Mouse (Mus musculus): ENCODE results near the gene Gm45799. TPM values are rescaled to one million over a fixed set of nuclear protein-coding genes. Genes with fewer than 3 reads are reported as not detected.

Gm45799 gene
- polyA plus RNA-seq, 2 experiments from 2014 or later: 3.1 to 5.4 TPM

GRCm38 (mm10) chr7:105641936-105642335 lies 1.6 kb downstream of the Gm45799 start:
- no peak for ATAC-seq

DNA sequence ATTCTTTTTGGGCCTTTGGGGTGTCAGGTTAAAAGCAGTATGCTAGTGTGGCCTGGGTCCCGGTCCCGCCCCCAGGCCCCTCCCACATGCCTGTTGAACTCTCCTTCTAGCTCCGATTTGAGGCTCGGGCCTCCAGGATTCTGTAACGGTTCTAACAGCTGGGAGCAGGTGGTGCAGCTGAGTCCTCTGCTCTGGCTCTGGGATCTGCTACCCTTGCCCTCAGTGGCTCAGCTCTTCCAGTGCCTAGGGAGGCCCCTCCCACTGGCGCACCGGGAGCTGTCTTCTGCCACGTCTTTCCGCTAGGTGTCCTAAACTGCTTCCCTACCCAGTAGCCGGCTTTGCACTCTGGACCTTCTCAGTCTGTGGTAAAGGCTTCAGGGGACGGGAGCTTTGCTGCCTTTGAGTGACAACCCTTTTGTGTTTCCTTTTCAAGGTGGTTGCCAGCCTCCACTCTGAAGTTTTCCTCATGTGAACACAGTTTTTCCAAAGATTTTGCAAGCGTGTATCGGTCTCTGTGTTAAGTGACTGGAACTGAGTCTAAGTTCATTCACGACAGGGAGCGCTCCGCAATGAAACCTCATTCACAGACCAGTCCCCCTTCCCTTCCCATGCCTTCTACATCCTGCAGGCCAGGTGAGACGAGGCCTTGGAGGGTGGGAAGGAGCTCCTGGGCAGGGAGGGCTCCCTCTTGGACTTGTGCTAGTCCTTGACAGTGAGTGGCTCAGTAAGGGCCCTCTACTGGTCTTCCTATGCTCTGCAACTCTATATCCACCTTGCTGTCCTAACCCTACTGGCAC lies 10.5 kb downstream of the Gm45799 start, which contains the start of gene Dnhd1:
Gene Dnhd1 (plus strand): TSS at position 189 of the 797 bp plus-strand sequence.
- ATAC-seq: peak; percentile 92

DNA sequence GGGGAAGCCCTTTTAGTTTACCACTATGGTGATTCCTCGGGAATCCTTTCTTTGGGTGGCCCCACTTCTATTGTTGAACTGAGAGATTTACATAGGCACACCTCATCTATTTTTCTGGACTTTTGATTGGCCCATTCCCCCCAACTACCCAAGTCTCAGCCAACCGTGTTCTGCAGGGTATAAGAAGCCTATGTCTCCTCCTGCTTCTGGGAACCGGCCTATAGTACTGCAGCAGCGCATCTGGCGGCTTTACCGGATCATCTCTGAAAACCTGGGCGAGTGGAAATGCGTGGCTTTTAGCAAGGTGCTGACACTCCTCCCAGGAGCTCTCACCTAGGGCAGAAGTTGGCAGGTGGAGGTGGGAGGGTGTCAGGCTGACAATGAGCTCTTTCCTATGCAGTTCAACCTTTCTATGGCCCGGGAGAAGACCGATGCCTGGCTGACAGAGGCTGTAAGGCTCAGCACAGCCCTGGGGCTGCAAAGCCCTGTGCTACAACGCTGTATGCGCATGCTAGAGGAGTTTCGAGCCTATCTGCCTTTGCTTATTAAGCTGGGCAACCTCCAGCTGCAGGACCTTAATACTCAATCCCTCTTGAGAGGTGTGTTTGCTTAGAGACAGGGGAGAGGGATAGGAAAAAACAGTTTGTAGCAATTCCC lies 45.3 kb downstream of the Gm45799 start:
- ATAC-seq: no peak

DNA sequence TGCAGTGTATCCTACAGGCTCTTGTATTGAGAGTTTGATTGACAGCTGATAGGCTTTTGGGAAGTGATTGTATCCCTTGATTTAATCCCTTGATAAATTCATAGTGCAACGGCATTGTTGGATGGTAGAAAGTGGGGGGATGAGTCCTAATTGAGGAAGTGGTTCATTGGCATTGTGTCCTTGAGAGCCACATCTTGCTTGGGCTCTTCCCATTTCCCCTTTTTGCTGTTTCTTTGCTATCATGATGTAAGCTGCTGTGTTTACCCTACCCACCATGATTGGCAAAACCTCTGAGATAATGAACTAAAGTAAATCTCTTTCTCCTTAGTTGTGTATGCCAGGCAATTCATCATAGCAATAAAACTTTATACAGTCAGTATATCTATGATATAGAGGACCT lies 50.5 kb downstream of the Gm45799 start:
- no peak for ATAC-seq

DNA sequence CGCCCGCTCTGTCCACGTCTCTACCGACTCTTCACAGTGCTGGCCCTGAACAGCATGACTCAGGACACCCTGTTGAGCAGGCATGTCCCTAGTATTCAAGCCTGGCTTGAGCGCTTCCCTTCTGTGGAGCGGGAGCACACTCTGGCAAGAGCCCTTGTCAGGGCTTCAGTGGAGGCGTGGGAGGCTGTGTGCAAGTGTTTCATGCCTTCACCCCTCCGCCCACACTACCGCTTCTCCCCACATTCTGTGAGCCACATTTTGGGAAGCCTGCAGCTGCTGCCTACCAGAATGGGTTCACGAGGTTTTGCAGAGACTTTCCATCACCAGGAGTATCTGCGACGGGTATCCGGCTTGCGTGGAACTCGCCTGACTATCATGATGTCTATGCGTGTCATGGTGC lies 62.8 kb downstream of the Gm45799 start:
- no peak for ATAC-seq

DNA sequence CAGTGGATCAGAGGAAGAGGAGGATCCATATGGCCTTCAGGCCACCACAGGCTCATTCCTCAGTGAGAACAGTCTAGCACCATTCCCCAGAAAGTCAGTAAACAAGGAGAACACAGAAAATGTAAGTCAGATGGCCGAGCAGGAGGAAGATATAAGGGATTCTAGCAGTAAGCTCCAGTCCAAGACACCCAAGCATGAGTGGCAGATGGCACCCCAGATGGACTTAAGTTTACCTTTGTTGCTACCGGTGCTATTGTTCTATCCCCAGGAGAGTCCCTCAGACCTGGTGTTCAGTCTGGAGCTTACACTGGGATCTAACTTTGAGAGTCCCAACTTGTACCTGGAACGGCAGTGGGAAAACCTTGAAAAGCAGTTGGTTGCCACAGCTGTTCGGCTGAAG lies 63.5 kb downstream of the Gm45799 start:
- no peak for ATAC-seq

GRCm38 (mm10) chr7:105708733-105709132 lies 68.4 kb downstream of the Gm45799 start:
- ATAC-seq: no peak

DNA sequence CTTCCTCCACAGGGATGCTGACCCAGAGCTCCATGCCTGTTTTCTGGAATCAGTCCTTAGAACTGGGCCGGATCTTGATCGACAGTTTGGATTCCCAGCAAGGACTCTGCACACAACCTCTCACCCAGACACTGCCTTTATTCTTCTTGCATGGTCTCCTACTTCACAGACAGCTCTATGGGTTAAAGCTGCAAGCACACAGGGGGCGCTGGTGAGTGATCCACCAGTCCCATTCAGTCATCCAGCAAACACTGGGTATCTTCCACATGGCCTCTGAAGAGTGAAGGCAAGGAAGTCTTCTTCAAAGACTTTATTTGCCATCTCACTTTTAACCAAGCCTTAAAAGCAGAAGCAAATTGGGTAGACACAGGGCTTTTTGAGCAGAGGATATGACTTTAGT lies 75.0 kb downstream of the Gm45799 start:
- ATAC-seq: no peak

DNA sequence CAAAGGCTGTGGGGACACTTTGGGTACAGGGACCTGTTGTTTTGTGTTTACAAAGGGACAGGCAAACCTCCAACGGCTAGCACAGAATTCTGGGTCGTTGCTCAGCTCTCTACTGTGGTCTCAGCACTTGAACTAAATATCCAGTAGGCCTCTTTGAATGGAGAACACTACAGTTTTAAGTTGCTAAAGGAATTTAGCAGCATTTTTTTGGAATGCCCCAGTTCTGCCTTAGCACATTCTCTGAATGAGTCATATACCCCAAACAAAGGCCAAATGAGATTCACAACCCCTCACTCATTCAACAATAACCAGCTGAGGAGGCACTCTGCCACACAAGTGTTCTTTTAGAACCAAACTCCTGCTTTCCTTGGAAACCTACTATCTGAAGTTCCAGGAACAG lies 81.6 kb downstream of the Gm45799 start:
- no peak for ATAC-seq

- ATAC-seq: peak; percentile 96
Observed at GRCm38 (mm10) chr7:105726144-105726979, 86.0 kb downstream of the Gm45799 start.

DNA sequence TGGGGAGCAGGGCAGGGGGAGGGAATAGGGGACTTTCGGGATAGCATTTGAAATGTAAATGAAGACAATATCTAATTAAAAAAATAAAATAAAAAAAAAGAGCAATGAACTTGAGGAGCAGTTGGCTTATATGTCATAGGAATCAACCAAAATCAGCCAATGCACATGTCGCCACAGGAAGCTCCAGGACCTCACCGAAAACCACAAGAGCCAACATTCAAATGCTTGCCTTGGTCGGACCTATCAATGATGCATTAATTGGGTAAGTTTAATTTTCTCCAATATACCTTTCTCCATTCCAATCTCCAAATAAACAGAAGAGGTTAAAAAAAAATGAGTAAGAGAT lies 86.6 kb downstream of the Gm45799 start:
- ATAC-seq: no peak

GRCm38 (mm10) chr7:105728701-105729428 lies 88.5 kb downstream of the Gm45799 start:
- ATAC-seq: no peak

- no peak for ATAC-seq
Observed at GRCm38 (mm10) chr7:105733836-105734235, 93.5 kb downstream of the Gm45799 start.

Other genes with a start within 250 kb of the Gm45799 start
- 10 to 100 TPM; 14.6 to 15.8 TPM for gene Fam160a2, start 240.5 kb upstream of the Gm45799 start, polyA plus RNA-seq (2017; shearing (Covaris generic))
- gene Cnga4, start 236.0 kb upstream of the Gm45799 start, polyA plus RNA-seq (2017; shearing (Covaris generic)): not detected
- not detected for gene Cckbr, start 214.8 kb upstream of the Gm45799 start, polyA plus RNA-seq (2017; shearing (Covaris generic))
- not detected for gene Cavin3, start 158.3 kb upstream of the Gm45799 start, polyA plus RNA-seq (2017; shearing (Covaris generic))
- 10 to 100 TPM; 20.4 to 25.0 TPM for gene Smpd1, start 86.2 kb upstream of the Gm45799 start, polyA plus RNA-seq (2017; shearing (Covaris generic))
- gene Apbb1, start 58.9 kb upstream of the Gm45799 start, polyA plus RNA-seq (2017; shearing (Covaris generic)): 1 to 10 TPM; 3.5 to 4.2 TPM
- gene Hpx, start 40.4 kb upstream of the Gm45799 start, polyA plus RNA-seq (2017; shearing (Covaris generic)): not detected
- 1 to 10 TPM; 1.9 to 2.5 TPM for gene Trim3, start 7.0 kb upstream of the Gm45799 start, polyA plus RNA-seq (2017; shearing (Covaris generic))
- gene Timm10b, start 496 bp upstream of the Gm45799 start, polyA plus RNA-seq (2017; shearing (Covaris generic)): 100 to 1,000 TPM; 214 to 228 TPM
- gene Arfip2, start 136 bp upstream of the Gm45799 start, polyA plus RNA-seq (2017; shearing (Covaris generic)): 10 to 100 TPM; 12.4 to 13.6 TPM
- gene Dnhd1, start 10.3 kb downstream of the Gm45799 start, polyA plus RNA-seq (2017; shearing (Covaris generic)): 1 to 10 TPM in 1 of 2 experiments, under 1 TPM in 1; 0.98 to 1.1 TPM
- 100 to 1,000 TPM; 131 to 173 TPM for gene Ilk, start 96.0 kb downstream of the Gm45799 start, polyA plus RNA-seq (2017; shearing (Covaris generic))
- 10 to 100 TPM; 15.3 to 15.8 TPM for gene Rrp8, start 96.8 kb downstream of the Gm45799 start, polyA plus RNA-seq (2017; shearing (Covaris generic))
- 10 to 100 TPM; 11.5 to 16.1 TPM for gene Taf10, start 103.8 kb downstream of the Gm45799 start, polyA plus RNA-seq (2017; shearing (Covaris generic))
- 100 to 1,000 TPM in 1 of 2 experiments, 10 to 100 TPM in 1; 86.2 to 106 TPM for gene Tpp1, start 111.7 kb downstream of the Gm45799 start, polyA plus RNA-seq (2017; shearing (Covaris generic))
- gene Dchs1, start 147.1 kb downstream of the Gm45799 start, polyA plus RNA-seq (2017; shearing (Covaris generic)): not detected
- gene Mrpl17, start 170.5 kb downstream of the Gm45799 start, polyA plus RNA-seq (2017; shearing (Covaris generic)): 100 to 1,000 TPM; 175 to 216 TPM